Mouse (Mus musculus): ENCODE measurements at regions not wholly inside any gene's neighbourhood (a gene's known extent, or its start where the extent isn't known, plus 50 kb on each side); places are given as distances from the start of the nearest gene placed in this dataset.

DNA sequence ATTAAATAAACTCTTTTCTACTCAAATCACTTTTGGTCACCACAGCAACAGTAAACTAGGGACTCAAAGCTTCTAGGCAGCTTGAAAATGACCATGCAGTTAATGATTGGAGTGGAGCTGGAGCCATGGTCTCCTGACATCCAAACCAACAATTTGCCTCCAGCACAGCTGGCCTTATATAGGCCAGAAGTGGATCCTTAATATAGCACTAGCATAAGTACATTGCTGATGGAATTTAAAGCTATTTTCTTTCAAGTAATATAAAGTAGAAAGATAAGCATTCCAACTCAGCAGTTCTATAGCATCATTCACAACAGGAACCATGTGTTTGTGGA, 165.8 kb upstream of the Sox11 start:
- no peaks in the 10 kb centered on the region for H3K79me2 ChIP-seq (ENCODE audit: control insufficient read depth, insufficient read depth)
- H3K27me3 ChIP-seq (ENCODE audit: control insufficient read depth, insufficient read depth, insufficient read length), result no peaks in the 10 kb centered on the region
- TF ChIP-seq CTCF (IDR thresholded peaks at IDR 0.05; ENCODE audit: control insufficient read depth, insufficient read depth, insufficient read length) (no peak), MYOG (IDR thresholded peaks at IDR 0.05; ENCODE audit: control insufficient read depth, extremely low read depth, insufficient read length) (no peak), CEBPB (IDR thresholded peaks at IDR 0.05; ENCODE audit: low read depth) (no peak), MYOD1 (IDR thresholded peaks at IDR 0.05; ENCODE audit: control insufficient read depth, insufficient read length, low read depth) (no peak), FOSL1 (IDR thresholded peaks at IDR 0.05; ENCODE audit: insufficient read depth, low read length, poor library complexity, severe bottlenecking) (no peak), MAX (IDR thresholded peaks at IDR 0.05) (no peak), USF1 (IDR thresholded peaks at IDR 0.05; ENCODE audit: low read depth) (no peak)
- no peak overlapping the region for H3ac ChIP-seq (ENCODE audit: control insufficient read depth, insufficient read length, low read depth)
- H3K79me3 ChIP-seq (ENCODE audit: low read depth), result no peaks in the 10 kb centered on the region
- H3K36me3 ChIP-seq (ENCODE audit: control insufficient read depth, insufficient read depth), result no peaks in the 10 kb centered on the region
- no peak overlapping the region for H3K4me3 ChIP-seq (ENCODE audit: insufficient read depth, poor library complexity, severe bottlenecking)

DNA sequence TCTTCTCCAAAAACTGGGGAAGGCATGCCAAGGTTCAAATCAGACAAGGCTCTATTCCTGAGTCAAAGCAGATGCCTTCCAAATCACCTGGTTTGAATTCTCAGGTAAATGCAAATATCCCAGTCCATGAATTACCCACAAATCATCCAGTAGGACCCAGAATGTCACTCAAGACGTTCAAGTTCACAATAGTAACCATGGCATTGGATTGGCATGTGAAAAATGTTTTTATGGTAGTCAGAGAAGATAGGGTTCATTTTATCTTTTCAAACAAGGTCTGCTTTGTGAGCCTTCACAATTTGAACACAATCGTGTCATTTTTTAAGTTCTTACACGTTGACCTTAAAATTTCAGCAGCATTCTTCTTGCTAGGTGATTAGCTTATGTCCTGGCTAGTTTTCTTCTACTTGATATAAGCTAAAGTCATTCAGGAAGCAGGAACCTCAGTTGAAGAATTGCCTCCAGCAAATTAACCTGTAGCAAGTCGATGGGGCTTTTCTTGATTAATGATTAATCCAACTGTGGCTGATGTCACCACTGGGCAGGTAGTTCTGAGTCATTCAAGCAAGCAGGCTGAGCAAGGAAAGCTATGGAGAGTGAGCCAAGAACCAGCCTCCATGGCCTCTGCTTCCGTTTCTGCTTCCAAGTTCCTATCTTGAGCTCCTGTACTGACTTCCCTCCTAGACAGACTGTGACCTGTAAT, 165.3 kb upstream of the Sox11 start:
- Histone ChIP-seq H3ac (ENCODE audit: control insufficient read depth, insufficient read length, low read depth) (no peak overlapping the region), H3K36me3 (ENCODE audit: control insufficient read depth, insufficient read depth) (no peaks in the 10 kb centered on the region), H3K27me3 (ENCODE audit: control insufficient read depth, insufficient read depth, insufficient read length) (no peaks in the 10 kb centered on the region), H3K79me3 (ENCODE audit: low read depth) (no peaks in the 10 kb centered on the region), H3K79me2 (ENCODE audit: control insufficient read depth, insufficient read depth) (no peaks in the 10 kb centered on the region), H3K4me3 (ENCODE audit: insufficient read depth, poor library complexity, severe bottlenecking) (no peak overlapping the region)
- TF ChIP-seq CTCF (IDR thresholded peaks at IDR 0.05; ENCODE audit: control insufficient read depth, insufficient read depth, insufficient read length), result no peak
- TF ChIP-seq MAX (IDR thresholded peaks at IDR 0.05), result no peak

DNA sequence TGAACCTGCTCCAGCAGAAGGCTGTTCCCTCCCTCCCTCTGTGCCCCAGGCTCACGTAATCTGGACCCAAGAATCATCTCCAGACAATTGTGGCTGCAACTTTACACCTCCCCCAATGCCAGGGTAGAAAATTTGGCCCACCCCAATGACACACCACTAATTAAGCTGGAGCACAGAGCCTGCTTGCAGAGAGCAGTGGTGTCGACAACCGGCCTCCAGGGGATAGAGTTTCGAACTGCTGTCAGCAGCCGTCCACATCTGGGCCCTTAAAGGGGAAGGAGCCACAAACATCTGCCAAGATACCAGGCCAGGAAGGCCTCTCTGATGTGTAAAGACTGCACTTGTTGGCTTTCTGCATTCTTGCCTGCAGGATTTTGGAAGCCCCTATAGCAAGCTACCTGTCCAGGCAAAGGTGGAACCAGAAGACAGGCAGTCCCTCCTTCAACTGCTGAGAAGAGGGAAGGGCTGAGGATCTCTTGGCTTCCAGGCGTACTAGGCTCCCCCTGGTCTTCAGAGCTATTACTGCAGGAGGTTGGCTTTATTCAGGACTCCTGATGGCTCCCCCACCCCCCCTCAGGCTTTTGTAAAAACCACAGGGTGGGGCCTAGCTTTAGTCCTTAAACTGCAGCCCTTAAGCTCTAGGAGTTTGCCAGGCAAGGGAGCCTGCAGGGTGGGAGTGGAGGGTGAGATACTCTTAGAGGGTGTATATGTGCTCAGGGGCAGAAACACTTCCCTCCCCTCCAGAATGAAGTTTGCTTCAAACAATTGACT, 160.5 kb upstream of the Sox11 start:
- TF ChIP-seq FOSL1 (IDR thresholded peaks at IDR 0.05; ENCODE audit: insufficient read depth, low read length, poor library complexity, severe bottlenecking) (no peak), CTCF (IDR thresholded peaks at IDR 0.05; ENCODE audit: control insufficient read depth, insufficient read depth, insufficient read length) (no peak), CEBPB (IDR thresholded peaks at IDR 0.05; ENCODE audit: low read depth) (no peak), MYOG (IDR thresholded peaks at IDR 0.05; ENCODE audit: control insufficient read depth, extremely low read depth, insufficient read length) (no peak), USF1 (IDR thresholded peaks at IDR 0.05; ENCODE audit: low read depth) (no peak), MAX (IDR thresholded peaks at IDR 0.05) (no peak), MYOD1 (IDR thresholded peaks at IDR 0.05; ENCODE audit: control insufficient read depth, insufficient read length, low read depth) (no peak)
- Histone ChIP-seq H3K27me3 (ENCODE audit: control insufficient read depth, insufficient read depth, insufficient read length) (no peaks in the 10 kb centered on the region), H3K79me2 (ENCODE audit: control insufficient read depth, insufficient read depth) (no peaks in the 10 kb centered on the region), H3K79me3 (ENCODE audit: low read depth) (no peaks in the 10 kb centered on the region), H3K4me3 (ENCODE audit: insufficient read depth, poor library complexity, severe bottlenecking) (no peak overlapping the region), H3K36me3 (ENCODE audit: control insufficient read depth, insufficient read depth) (no peaks in the 10 kb centered on the region), H3ac (ENCODE audit: control insufficient read depth, insufficient read length, low read depth) (no peak overlapping the region)

- no peaks in the 10 kb centered on the region for H3K79me3 ChIP-seq (ENCODE audit: low read depth)
- H3K79me2 ChIP-seq (ENCODE audit: control insufficient read depth, insufficient read depth), result no peaks in the 10 kb centered on the region
- no peak overlapping the region for H3K4me3 ChIP-seq (ENCODE audit: insufficient read depth, poor library complexity, severe bottlenecking)
These were observed 158.1 kb upstream of the Sox11 start for GRCm38 (mm10) chr12:27500516-27500915.

DNA sequence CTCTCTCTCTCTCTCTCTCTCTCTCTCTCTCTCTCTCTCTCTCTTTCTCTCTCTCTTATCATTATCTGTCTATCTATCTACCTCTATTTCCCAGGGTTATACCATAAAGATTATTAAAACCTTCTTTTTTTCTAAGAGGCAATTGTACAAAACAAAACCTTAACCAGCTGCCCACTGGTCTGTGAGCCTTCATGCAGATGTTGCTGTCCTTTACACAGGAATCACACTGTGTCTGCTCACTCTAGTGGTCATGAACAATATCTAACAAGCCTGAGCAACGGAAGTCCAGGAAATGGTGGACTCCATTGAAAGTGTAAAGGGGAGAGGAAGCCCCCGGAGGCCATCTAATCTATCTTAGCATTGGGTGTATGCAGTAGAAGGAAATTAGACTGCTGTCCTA, 156.9 kb upstream of the Sox11 start:
- H3K79me2 ChIP-seq (ENCODE audit: control insufficient read depth, insufficient read depth), result no peaks in the 10 kb centered on the region
- no peaks in the 10 kb centered on the region for H3K27me3 ChIP-seq (ENCODE audit: control insufficient read depth, insufficient read depth, insufficient read length)
- TF ChIP-seq MAX (IDR thresholded peaks at IDR 0.05), result no peak
- peak; percentile 66 for TF ChIP-seq MYOD1 (IDR thresholded peaks at IDR 0.05; ENCODE audit: control insufficient read depth, insufficient read length, low read depth)
- no peaks in the 10 kb centered on the region for H3K36me3 ChIP-seq (ENCODE audit: control insufficient read depth, insufficient read depth)
- no peak overlapping the region for H3K4me3 ChIP-seq (ENCODE audit: insufficient read depth, poor library complexity, severe bottlenecking)
- no peak overlapping the region for H3ac ChIP-seq (ENCODE audit: control insufficient read depth, insufficient read length, low read depth)
- no peaks in the 10 kb centered on the region for H3K79me3 ChIP-seq (ENCODE audit: low read depth)

More at GRCm38 (mm10) chr12:27500516-27500915, 158.1 kb upstream of the Sox11 start:
- Histone ChIP-seq H3K27me3 (ENCODE audit: control insufficient read depth, insufficient read depth, insufficient read length) (no peaks in the 10 kb centered on the region), H3ac (ENCODE audit: control insufficient read depth, insufficient read length, low read depth) (no peak overlapping the region), H3K36me3 (ENCODE audit: control insufficient read depth, insufficient read depth) (no peaks in the 10 kb centered on the region)
- TF ChIP-seq FOSL1 (IDR thresholded peaks at IDR 0.05; ENCODE audit: insufficient read depth, low read length, poor library complexity, severe bottlenecking) (no peak), CEBPB (IDR thresholded peaks at IDR 0.05; ENCODE audit: low read depth) (no peak), USF1 (IDR thresholded peaks at IDR 0.05; ENCODE audit: low read depth) (no peak), MYOG (IDR thresholded peaks at IDR 0.05; ENCODE audit: control insufficient read depth, extremely low read depth, insufficient read length) (no peak), CTCF (IDR thresholded peaks at IDR 0.05; ENCODE audit: control insufficient read depth, insufficient read depth, insufficient read length) (no peak), MAX (IDR thresholded peaks at IDR 0.05) (no peak)
